Mouse (Mus musculus) liver, embryonic 14.5 days (tissue): Measurements from ENCODE around the gene Ino80d.

Experiments used
- CTCF ChIP-seq: IDR thresholded peaks from 2 replicates; pipeline ENCODE4 v1.5.1; 2016; ENCODE audit warnings: antibody characterized with exemption, low read depth, control low read depth
- EP300 ChIP-seq: IDR thresholded peaks from 2 replicates; pipeline ENCODE4 v1.6.1; 2016; ENCODE audit warnings: antibody characterized with exemption, low read depth

DNA sequence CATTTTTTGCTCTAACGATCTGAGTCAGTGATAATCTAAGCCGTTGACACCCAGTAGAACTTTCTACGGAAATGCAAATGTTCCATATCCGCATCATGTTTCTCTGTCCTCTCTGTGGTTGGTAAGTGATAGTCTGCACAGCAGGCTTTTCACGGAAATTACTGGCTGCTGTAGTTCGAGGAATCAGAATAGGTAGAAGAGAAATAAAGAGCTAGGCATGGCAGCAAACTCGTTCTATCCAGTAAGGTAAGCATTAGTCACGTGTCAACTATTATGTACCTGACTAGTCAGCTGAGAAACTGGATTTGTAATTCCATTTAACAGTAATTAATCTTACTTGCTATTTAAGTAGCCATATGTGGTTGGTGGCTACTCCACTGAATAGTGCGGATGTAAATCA lies 197.9 kb downstream of the Ino80d start:
- TF ChIP-seq CTCF, result no peak
- TF ChIP-seq EP300, result no peak
